Mouse (Mus musculus): ENCODE results near the gene Tamm41. TPM values are rescaled to one million over a fixed set of nuclear protein-coding genes. Genes with fewer than 3 reads are reported as not detected.

Gene Tamm41
- polyA plus RNA-seq (2015; fragmentation: Nextera tagmentation; extraction: Ambion mirVana), result 47.9 and 53.1 TPM in 2 replicates

DNA sequence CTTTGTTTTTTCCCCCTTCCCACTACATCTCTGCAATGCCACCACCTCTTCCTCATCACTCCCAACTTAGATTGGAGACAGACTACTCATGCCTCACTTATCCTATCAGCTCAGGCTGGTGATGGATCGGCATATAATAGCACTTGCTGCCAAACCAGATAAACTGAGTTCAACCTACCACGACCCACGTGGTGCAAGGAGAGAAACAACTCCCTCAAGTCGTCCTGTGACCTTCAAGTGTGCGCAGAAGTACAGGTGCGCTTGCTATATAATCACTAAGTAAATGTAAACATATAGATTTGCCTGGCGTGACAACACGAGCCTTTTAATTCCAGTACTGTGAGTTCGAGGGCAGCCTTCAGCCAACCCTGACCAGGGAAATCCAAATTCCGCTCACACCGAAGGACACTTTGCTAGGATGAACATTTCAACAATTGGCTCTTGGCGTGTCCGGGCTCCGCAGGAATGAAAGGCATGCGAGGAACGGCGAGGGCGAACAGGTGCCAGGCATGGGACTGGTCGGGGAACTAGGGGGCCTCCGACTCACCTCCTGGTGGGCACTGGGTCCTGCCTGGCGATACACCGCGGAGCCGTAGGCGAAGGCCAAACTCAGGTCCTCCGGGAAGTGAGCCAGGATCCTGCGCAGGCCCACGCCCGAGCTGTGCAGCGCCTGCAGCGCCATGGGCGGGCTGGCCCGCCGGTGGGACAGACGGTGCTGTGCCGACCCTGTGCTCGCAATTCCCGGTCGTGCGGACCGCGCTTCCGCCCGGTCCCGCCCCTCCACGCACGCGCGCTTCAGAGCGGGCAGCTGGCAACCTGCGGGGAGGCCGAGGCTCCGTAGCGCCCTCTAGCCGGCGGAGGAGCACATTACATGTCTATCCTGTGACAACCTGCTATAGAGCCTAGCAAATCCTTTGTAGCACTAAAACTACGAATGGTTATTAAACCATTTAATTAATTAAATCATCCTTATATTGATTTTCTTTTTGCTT, at the start of gene Tamm41:
TSS of gene Tamm41 (minus strand) at position 774 of the 992 bp plus-strand sequence.
- ATAC-seq (ENCODE audit: low FRiP score), result peak; percentile 94

DNA sequence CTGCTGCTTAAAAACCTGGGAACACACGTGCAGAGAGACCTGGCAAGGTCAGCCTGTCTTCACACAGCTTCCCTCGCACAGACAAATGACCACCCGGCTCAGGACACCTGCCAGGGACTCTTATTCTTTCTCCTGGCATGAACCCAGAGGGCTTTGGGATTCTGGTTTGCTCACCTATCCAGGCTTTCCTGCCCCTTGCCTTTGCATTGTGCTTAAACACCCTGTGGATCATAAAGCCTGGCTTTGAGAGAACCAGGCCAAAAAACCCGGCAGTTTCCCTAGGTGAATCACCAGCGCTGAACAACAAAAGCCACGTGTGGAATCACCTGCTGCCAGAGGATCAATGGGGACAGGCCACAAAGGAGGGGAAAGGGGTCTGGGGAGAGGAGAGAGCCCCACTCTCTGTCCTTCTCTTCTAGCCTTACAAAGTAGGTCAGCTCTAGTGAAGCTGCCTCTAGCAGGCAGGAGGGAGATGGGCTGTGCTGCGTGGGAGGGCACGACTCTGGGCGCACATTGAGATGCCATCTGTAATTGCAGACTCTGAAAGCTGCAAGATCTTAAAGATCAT, 47.7 kb upstream of the Tamm41 start:
- no peak overlapping the region for H3K27ac ChIP-seq (replicated peaks)

More for the DNA sequence above, at the start of gene Tamm41:
- peaks cover 24% of the 10 kb centered on the region for H3K4me1 ChIP-seq
- no peak within 1 kb of the TSS; the same call in 1 of the 2 replicates for H3K27ac ChIP-seq (replicated peaks)
- peak within 1 kb of the TSS; percentile 88 for H3K4me2 ChIP-seq
- peaks cover 18% of the 10 kb centered on the region for H3K36me3 ChIP-seq
- H3K9me3 ChIP-seq (replicated peaks), result no peaks in the 10 kb centered on the region
- H3K27me3 ChIP-seq (replicated peaks), result no peaks in the 10 kb centered on the region
- peak within 1 kb of the TSS; percentile 96 for H3K4me3 ChIP-seq (replicated peaks)
- 1% methylated on average over 57 of the region's 57 CpGs for WGBS
- H3K9ac ChIP-seq (replicated peaks), result peak within 1 kb of the TSS; percentile 89

DNA sequence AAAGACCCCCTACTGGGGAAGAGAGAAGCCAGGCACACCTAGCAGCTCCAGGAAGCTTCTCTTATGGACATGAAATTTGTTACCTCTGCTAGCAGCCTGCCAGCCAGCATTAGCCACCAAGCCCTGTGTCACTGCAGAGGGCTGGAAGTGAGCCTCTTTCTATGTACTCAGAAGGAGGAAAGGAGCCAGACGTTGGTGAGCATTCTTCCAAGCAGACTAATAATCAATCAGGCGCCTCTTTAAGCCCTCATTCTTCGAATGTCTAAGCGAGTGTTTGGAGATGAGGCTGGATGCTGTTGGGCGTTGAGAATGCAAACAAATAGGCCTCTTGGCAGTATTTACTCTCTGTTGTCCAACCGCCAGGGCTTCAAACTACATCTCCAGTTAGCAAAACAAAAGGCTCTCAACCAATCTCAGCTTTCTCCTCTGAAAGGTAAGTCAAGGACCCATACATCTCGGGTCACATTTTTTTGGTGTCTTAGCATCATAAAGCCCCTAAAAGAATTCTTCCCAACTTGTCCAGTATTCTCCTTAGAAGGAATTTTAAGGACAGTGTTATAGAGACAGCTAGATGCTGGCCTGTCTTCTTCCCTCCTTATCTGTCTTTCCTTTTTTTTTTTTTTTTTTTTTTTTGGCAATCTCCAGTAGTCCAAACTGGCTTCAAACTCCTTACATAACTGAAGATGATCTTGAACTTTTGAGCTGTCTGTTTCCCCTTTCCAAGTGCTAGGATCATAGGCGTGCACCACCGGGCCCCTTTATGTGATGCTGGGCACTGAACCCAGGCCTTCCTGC, 39.3 kb upstream of the Tamm41 start:
- ATAC-seq (ENCODE audit: low FRiP score), result no peak
- no peak overlapping the region for H3K27ac ChIP-seq (replicated peaks)
- 49% methylated on average over 9 of the region's 9 CpGs for WGBS
- no peak overlapping the region for H3K9ac ChIP-seq (replicated peaks)
- no peaks in the 10 kb centered on the region for H3K27me3 ChIP-seq (replicated peaks)
- H3K4me1 ChIP-seq, result peaks cover 5% of the 10 kb centered on the region; the same call in 1 of the 2 replicates
- H3K9me3 ChIP-seq (replicated peaks), result no peaks in the 10 kb centered on the region
- H3K4me2 ChIP-seq, result no peak overlapping the region
- no peak overlapping the region for H3K4me3 ChIP-seq (replicated peaks)
- H3K36me3 ChIP-seq, result no peaks in the 10 kb centered on the region

More for the DNA sequence above, 47.7 kb upstream of the Tamm41 start:
- no peak overlapping the region for H3K4me2 ChIP-seq
- H3K4me1 ChIP-seq, result no peaks in the 10 kb centered on the region
- H3K27me3 ChIP-seq (replicated peaks), result no peaks in the 10 kb centered on the region
- no peak overlapping the region for H3K9ac ChIP-seq (replicated peaks)
- H3K36me3 ChIP-seq, result no peaks in the 10 kb centered on the region
- H3K4me3 ChIP-seq (replicated peaks), result no peak overlapping the region
- 58% methylated on average over 9 of the region's 9 CpGs for WGBS
- ATAC-seq (ENCODE audit: low FRiP score), result no peak
- H3K9me3 ChIP-seq (replicated peaks), result no peaks in the 10 kb centered on the region

DNA sequence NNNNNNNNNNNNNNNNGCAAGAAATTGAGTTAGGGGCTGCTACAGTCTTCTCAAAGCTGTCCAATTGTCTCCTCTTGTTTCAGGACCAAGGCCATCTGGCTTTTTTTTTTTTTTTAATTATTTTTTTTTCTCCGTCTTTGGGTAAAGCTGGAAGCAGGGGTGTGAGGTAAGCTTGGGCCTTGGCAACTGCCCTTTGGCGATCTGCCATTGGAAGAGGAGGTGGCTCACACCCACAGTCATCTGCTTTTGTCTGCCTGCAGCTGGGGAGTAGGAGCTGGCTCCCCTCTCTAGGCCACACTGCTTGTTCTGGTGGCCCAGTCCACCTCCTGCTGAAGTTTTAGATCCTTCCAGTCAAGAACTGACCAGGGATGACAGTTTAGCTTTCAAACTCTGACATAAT, 34.3 kb upstream of the Tamm41 start:
- 73% methylated on average over 2 of the region's 2 CpGs for WGBS
- H3K36me3 ChIP-seq, result no peaks in the 10 kb centered on the region
- H3K4me2 ChIP-seq, result no peak overlapping the region
- no peaks in the 10 kb centered on the region for H3K9me3 ChIP-seq (replicated peaks)
- H3K4me1 ChIP-seq, result peaks cover 5% of the 10 kb centered on the region; the same call in 1 of the 2 replicates
- ATAC-seq (ENCODE audit: low FRiP score), result no peak
- no peak overlapping the region for H3K27ac ChIP-seq (replicated peaks)
- no peak overlapping the region for H3K4me3 ChIP-seq (replicated peaks)
- H3K27me3 ChIP-seq (replicated peaks), result no peaks in the 10 kb centered on the region
- no peak overlapping the region for H3K9ac ChIP-seq (replicated peaks)

DNA sequence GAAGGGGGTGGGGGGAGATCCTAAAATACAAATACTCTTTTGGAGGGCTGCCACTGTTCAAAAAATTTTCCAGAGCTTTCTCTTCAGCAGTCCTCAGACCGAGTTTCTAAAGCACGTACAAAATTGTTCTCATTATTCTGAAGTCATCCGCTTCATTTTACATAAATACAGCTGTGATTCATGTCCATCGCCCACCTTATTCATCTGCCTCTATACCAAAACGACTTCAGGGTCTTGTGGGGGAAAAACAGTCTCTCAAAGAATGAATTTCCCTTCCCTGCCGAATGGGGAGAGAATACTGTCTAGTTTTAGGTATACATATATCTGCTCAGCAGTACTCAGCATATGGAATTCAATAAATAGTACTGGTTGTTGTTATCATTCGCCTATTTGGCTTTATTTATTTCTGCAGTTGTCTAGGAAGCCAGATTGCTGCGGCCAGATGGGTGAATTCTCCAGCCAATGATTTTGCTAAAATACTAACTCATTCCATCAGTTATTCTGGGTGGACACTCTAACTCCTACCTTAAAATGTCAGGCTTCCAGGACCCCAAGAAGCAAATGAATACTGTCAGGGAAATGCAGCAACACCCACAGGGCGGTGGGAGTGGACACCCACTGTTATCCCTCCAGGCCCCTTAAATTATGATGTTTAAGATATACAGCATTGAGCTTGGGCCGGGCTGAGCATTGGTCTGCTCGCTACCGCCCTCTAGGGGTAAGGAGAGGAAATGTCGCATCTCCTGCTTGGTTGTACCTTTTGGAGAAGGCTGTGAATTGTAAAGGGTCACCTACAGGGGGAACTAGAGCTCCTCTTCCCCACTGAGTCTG, 27.9 kb upstream of the Tamm41 start:
- Histone ChIP-seq H3K9ac (replicated peaks) (no peak overlapping the region), H3K36me3 (no peaks in the 10 kb centered on the region), H3K4me2 (no peak overlapping the region), H3K4me3 (replicated peaks) (no peak overlapping the region), H3K9me3 (replicated peaks) (no peaks in the 10 kb centered on the region), H3K27me3 (replicated peaks) (no peaks in the 10 kb centered on the region), H3K4me1 (no peaks in the 10 kb centered on the region), H3K27ac (replicated peaks) (no peak overlapping the region)
- ATAC-seq (ENCODE audit: low FRiP score), result no peak
- WGBS, result 43% methylated on average over 13 of the region's 13 CpGs

DNA sequence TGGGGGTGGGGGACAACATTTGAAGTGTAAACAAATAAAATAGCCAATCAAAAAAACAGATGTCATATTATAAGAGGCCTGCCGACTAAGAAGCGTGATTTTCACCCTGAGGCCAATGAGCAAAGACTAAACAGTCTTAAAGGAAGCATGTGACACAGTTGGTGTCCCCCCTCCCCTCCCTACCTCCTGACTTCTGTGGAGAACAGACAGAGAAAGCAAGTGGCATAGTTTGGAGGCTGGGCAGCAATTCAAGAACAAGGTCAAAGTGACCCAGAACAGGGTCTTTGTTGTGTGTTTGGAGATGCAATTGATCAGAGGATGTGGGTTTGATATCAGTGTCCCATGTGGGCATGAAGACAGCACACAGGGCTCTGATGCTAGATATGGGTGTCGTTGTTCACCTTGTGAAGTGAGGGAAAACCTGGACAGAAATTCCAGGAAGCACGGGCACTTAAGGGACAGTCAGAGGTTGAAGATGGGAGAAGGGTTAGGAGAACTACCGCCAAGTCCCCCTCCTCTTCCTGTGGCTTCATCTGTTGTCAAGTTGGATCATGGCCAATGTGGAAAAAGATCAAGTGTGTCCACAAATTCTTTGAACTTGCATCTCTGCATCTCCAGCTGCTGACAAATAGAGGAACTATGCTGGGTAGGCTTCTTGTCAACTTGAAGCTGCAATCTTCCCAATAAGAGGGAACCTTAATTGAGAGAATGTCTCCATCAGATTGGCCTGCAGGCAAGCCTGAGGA, 25.1 kb upstream of the Tamm41 start:
- no peaks in the 10 kb centered on the region for H3K27me3 ChIP-seq (replicated peaks)
- H3K9ac ChIP-seq (replicated peaks), result no peak overlapping the region
- H3K27ac ChIP-seq (replicated peaks), result no peak overlapping the region
- WGBS, result 87% methylated on average over 5 of the region's 5 CpGs
- H3K4me1 ChIP-seq, result peaks cover under 1% of the 10 kb centered on the region; the same call in 1 of the 2 replicates
- H3K9me3 ChIP-seq (replicated peaks), result no peaks in the 10 kb centered on the region
- no peak overlapping the region for H3K4me2 ChIP-seq
- no peak overlapping the region for H3K4me3 ChIP-seq (replicated peaks)
- no peak for ATAC-seq (ENCODE audit: low FRiP score)
- no peaks in the 10 kb centered on the region for H3K36me3 ChIP-seq

DNA sequence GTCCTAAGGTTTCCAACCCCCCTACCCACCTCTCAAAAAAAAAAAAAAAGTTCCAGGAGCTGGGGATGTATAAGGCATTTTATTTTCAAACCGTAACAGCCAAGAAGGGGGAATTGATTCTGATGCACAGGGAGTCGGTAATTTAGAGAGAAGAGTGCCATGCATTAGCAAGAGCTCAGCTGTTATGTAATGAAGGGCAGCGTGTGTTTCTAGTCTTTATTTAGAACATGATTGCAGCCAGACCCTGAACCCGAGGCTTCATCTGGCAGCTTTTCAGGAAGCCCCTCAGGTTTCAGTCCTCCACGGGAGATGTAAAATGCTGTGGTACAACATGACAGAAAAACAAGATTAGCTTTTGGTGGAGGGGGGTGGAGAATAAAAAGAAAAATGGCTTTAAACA, 21.6 kb upstream of the Tamm41 start:
- no peak overlapping the region for H3K4me3 ChIP-seq (replicated peaks)
- H3K36me3 ChIP-seq, result no peaks in the 10 kb centered on the region
- no peaks in the 10 kb centered on the region for H3K9me3 ChIP-seq (replicated peaks)
- 46% methylated on average over 5 of the region's 5 CpGs for WGBS
- no peak overlapping the region for H3K4me2 ChIP-seq
- no peak overlapping the region for H3K27ac ChIP-seq (replicated peaks)
- no peak overlapping the region for H3K9ac ChIP-seq (replicated peaks)
- no peak for ATAC-seq (ENCODE audit: low FRiP score)
- peaks cover 15% of the 10 kb centered on the region for H3K4me1 ChIP-seq
- no peaks in the 10 kb centered on the region for H3K27me3 ChIP-seq (replicated peaks)

DNA sequence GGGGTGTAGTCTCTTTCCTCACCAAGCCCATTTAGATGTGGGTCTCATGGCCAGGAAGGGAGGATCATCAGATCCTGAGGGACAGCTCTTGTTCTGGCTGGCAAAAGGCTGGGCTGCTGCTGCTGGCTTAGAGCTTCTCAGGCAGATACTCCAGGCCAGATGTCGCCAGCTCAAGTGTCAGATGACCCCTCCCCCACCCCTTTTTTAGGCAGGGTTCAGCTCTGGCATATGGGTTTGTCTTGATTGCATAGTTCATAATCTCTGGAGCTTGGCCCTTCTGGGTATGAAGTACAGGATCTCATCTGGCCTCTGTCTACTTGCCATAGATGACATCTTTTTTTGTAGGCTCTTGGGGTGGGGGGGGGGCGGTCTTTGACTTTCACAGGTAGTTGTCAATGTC, 19.0 kb upstream of the Tamm41 start:
- H3K36me3 ChIP-seq, result no peaks in the 10 kb centered on the region
- peaks cover 15% of the 10 kb centered on the region for H3K4me1 ChIP-seq
- no peak overlapping the region for H3K9ac ChIP-seq (replicated peaks)
- H3K4me3 ChIP-seq (replicated peaks), result no peak overlapping the region
- H3K9me3 ChIP-seq (replicated peaks), result no peaks in the 10 kb centered on the region
- ATAC-seq (ENCODE audit: low FRiP score), result no peak
- 42% methylated on average over 2 of the region's 2 CpGs for WGBS
- H3K27me3 ChIP-seq (replicated peaks), result no peaks in the 10 kb centered on the region
- no peak overlapping the region for H3K27ac ChIP-seq (replicated peaks)
- no peak overlapping the region for H3K4me2 ChIP-seq

DNA sequence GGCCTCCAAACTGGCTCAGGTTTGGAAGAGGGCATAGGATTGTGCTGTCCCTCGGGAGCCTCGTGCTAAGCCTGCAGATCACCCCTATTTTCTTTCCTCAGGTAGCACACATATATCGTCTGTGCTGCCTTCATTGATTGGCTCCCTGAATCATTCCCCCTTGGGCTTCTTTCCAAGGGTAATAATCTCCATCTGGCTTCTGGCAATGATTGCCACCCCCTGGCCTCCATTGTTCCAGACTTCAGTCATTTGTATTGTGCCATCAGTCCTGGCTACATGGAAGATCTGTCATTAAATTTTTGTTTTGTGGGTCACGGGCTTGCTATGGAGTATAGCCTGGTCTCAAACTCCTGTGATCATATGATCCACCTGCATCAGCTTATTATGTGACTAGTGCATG, 17.8 kb upstream of the Tamm41 start:
- Histone ChIP-seq H3K4me1 (peaks cover 15% of the 10 kb centered on the region), H3K4me3 (replicated peaks) (no peak overlapping the region), H3K4me2 (no peak overlapping the region), H3K9ac (replicated peaks) (no peak overlapping the region), H3K27me3 (replicated peaks) (no peaks in the 10 kb centered on the region), H3K9me3 (replicated peaks) (no peaks in the 10 kb centered on the region), H3K36me3 (no peaks in the 10 kb centered on the region), H3K27ac (replicated peaks) (no peak overlapping the region)
- ATAC-seq (ENCODE audit: low FRiP score), result no peak
- WGBS, result 69% methylated on average over 4 of the region's 4 CpGs

DNA sequence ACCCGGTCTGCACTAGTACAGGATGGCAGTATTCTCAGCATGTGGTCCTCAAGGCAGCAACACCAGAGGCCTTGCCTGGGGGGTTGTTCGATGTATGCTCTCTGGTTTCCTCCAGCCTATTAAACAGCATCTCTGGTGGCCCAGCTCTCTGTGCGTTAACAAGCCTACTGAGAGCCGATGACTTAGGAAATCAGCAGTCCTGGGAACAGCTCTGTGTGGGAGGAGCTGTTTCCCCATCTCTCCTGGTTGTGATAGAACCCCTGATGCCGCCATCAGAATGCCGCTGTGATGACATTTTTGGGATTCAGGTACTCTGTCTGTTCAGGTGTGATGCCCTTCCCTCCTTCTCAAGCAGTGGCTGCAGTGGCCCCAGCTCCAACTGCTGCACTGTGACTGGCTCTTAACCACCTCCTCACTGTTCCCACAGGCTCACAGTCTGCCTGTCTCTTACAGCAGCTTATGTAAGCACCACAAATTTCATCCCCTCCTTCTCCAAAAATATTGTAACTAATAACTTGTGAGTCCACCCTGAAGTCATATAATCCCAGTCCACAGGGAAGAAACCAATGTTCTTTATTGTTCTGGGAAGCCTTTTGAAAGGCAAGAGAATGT, 14.0 kb upstream of the Tamm41 start:
- Histone ChIP-seq H3K27me3 (replicated peaks) (no peaks in the 10 kb centered on the region), H3K27ac (replicated peaks) (no peak overlapping the region), H3K4me2 (no peak overlapping the region), H3K4me3 (replicated peaks) (no peak overlapping the region), H3K4me1 (peaks cover 12% of the 10 kb centered on the region), H3K36me3 (no peaks in the 10 kb centered on the region), H3K9me3 (replicated peaks) (no peaks in the 10 kb centered on the region), H3K9ac (replicated peaks) (no peak overlapping the region)
- 63% methylated on average over 6 of the region's 6 CpGs for WGBS
- no peak for ATAC-seq (ENCODE audit: low FRiP score)

All from neural tube, embryonic 15.5 days (tissue).